Mouse (Mus musculus) liver, embryonic 16.5 days (tissue): ENCODE measurements around the gene BC004004. TPM values are rescaled to one million over a fixed set of nuclear protein-coding genes. Genes with fewer than 3 reads are reported as not detected.

Experiments
- ATAC-seq: fragments of 200-750 bp; cut with Nextera tagmentation; 2 replicates; pipeline ENCODE4 v1.8.0; 2017; ENCODE audit warnings: low read depth, mild to moderate bottlenecking, moderate number of reproducible peaks, moderate library complexity
- H3K27ac ChIP-seq: fragments of 300-500 bp; sonication (generic); 2 replicates; pipeline ENCODE4 v1.5.1; 2014; ENCODE audit warnings: mild to moderate bottlenecking, low read length
- H3K27me3 ChIP-seq: fragments of 300-500 bp; sonication (generic); 2 replicates; pipeline ENCODE4 v1.6.1; 2014; ENCODE audit warnings: low read depth, low read length, mixed read lengths; ENCODE audit not compliant: control insufficient read depth, insufficient read depth
- H3K36me3 ChIP-seq: fragments of 300-500 bp; sonication (generic); 2 replicates; pipeline ENCODE4 v1.6.1; 2014; ENCODE audit warnings: mild to moderate bottlenecking; ENCODE audit not compliant: control insufficient read depth, insufficient read depth
- H3K4me1 ChIP-seq: fragments of 300-500 bp; sonication (generic); 2 replicates; pipeline ENCODE4 v1.6.1; 2014; ENCODE audit warnings: low read depth, low read length, mixed read lengths; ENCODE audit not compliant: control insufficient read depth
- H3K4me2 ChIP-seq: fragments of 300-500 bp; sonication (generic); 2 replicates; pipeline ENCODE4 v1.6.1; 2014; ENCODE audit warnings: low read depth, low read length, mixed read lengths
- H3K4me3 ChIP-seq: fragments of 300-500 bp; sonication (generic); 2 replicates; pipeline ENCODE4 v1.5.1; 2014; ENCODE audit warnings: low read depth, mild to moderate bottlenecking, low read length
- H3K9ac ChIP-seq: fragments of 300-500 bp; sonication (generic); 2 replicates; pipeline ENCODE4 v1.6.1; 2014; ENCODE audit warnings: low read depth, low read length
- H3K9me3 ChIP-seq: fragments of 300-500 bp; sonication (generic); replicated peaks from 2 replicates; pipeline ENCODE4 v1.6.1; 2016; ENCODE audit warnings: low read length; ENCODE audit not compliant: control insufficient read depth
- WGBS: fragments of 180-500 bp; shearing (Covaris S2); extraction: QIAGEN DNeasy Blood & Tissue Kit; methylation state at CpG from one replicate; pipeline ENCODE4 v1.1.7; 2014; ENCODE audit not compliant: insufficient replicate concordance; 5-methylcytosine and 5-hydroxymethylcytosine counted together
- polyA plus RNA-seq: library from polyadenylated mRNA; unstranded; fragments of >200 nt; fragmentation: Nextera tagmentation; extraction: Ambion mirVana; gene quantifications from 2 replicates; pipeline ENCODE4 v1.2.1, GENCODE M21; 2015

Gene BC004004
- polyA plus RNA-seq, 1 experiment from 2014 or later, result 90.5 TPM

DNA sequence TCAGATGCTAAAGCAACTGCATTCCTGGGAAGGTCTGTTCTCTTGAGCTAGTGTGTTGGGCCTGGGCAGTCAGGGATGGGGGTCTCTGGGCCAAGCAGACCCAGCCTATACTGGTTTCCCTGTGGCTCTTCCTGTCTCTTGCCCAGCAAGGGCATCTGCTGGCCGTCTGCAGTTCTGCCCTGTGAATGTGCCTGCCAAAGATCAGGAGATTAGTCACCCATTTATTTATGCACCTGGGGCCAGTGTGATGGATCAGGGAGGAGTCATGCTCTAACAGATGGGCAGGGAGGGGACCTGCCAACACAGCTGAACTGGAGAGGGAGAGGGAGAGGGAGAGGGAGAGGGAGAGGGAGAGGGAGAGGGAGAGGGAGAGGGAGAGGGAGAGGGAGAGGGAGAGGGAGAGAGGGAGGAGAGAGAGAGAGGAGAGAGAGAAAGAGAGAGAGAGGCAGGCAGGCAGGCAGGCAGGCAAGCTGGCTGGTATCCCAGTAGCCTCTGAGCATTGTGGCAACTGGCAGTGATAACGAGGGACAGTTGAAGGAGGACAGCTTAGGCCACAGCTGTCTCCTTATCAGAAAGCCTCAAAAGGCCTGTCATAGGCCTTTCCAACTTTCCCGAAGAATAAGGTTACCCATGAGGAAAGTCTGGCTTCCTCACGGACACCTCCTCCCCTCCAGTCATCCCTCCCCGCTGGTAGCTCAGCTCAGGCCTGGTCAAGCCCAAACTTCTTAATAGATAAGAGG, 62.3 kb downstream of the BC004004 start:
- H3K9ac ChIP-seq, result no peak overlapping the region
- no peak for ATAC-seq
- WGBS, result 26% methylated on average over 5 of the region's 5 CpGs

GRCm38 (mm10) chr17:29332186-29332685, 63.6 kb downstream of the BC004004 start:
- Histone ChIP-seq H3K4me1 (no peaks in the 10 kb centered on the region), H3K36me3 (peaks cover 8% of the 10 kb centered on the region), H3K9ac (no peak overlapping the region), H3K27ac (no peak overlapping the region), H3K9me3 (no peaks in the 10 kb centered on the region), H3K4me3 (no peak overlapping the region), H3K27me3 (peaks cover 1% of the 10 kb centered on the region), H3K4me2 (no peak overlapping the region)
- 69% methylated on average over 4 of the region's 4 CpGs for WGBS
- ATAC-seq, result no peak

More for the DNA sequence above, 62.3 kb downstream of the BC004004 start:
- Histone ChIP-seq H3K4me2 (no peak overlapping the region), H3K36me3 (peaks cover 8% of the 10 kb centered on the region), H3K27ac (no peak overlapping the region), H3K4me1 (no peaks in the 10 kb centered on the region), H3K27me3 (peaks cover 9% of the 10 kb centered on the region), H3K4me3 (no peak overlapping the region), H3K9me3 (no peaks in the 10 kb centered on the region)

GRCm38 (mm10) chr17:29336266-29336990, 67.8 kb downstream of the BC004004 start:
- ATAC-seq, result no peak
- H3K27me3 ChIP-seq, result no peaks in the 10 kb centered on the region
- 83% methylated on average over 19 of the region's 19 CpGs for WGBS
- H3K9me3 ChIP-seq, result no peaks in the 10 kb centered on the region
- H3K4me2 ChIP-seq, result no peak overlapping the region
- peaks cover 13% of the 10 kb centered on the region for H3K36me3 ChIP-seq
- peaks cover under 1% of the 10 kb centered on the region for H3K4me1 ChIP-seq
- H3K4me3 ChIP-seq, result no peak overlapping the region
- H3K27ac ChIP-seq, result no peak overlapping the region
- no peak overlapping the region for H3K9ac ChIP-seq

DNA sequence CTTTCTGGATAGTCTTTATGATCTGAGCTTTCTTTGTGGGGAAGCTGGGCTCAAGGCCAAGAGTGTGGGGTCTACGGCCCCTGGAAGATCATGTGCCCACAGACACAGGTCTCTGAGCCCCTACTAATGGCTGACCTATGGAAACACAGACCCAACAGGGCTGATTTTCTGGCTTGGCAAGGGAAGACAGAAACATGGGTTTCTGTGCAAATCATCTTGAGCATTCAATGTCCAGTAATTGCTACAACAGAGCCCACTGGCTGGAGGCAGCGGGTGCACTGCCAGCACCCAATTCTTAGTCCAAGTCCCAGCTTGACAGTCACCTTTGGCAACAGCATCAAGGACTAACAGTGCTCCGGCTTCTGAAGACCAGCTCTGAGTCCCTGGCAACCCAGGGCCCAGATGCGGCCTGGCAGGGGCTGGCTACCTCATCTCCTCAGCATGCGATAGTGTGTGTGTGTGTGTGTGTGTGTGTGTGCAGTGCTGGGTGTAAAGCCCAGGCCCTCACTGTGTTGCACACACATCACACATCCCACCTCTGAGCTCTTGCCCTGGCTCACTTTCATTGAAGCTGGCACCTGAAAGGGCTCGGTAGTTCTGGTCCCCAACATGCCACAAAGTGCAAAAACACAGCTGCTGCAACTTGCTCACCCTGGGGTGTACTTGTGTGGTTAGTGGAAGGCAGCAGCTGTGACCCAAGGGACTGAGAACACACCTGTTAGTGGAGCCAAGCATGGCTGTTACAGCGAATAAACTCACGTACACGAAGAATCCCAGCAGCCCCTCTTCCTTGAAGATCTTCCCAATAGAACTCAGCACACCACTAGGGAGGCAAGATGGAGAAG, 69.6 kb downstream of the BC004004 start:
- Histone ChIP-seq H3K27me3 (no peaks in the 10 kb centered on the region), H3K36me3 (peaks cover 6% of the 10 kb centered on the region), H3K27ac (no peak overlapping the region), H3K4me1 (peaks cover 16% of the 10 kb centered on the region), H3K4me2 (no peak overlapping the region), H3K9ac (no peak overlapping the region), H3K9me3 (no peaks in the 10 kb centered on the region), H3K4me3 (no peak overlapping the region)
- no peak for ATAC-seq
- WGBS, result 84% methylated on average over 9 of the region's 9 CpGs

DNA sequence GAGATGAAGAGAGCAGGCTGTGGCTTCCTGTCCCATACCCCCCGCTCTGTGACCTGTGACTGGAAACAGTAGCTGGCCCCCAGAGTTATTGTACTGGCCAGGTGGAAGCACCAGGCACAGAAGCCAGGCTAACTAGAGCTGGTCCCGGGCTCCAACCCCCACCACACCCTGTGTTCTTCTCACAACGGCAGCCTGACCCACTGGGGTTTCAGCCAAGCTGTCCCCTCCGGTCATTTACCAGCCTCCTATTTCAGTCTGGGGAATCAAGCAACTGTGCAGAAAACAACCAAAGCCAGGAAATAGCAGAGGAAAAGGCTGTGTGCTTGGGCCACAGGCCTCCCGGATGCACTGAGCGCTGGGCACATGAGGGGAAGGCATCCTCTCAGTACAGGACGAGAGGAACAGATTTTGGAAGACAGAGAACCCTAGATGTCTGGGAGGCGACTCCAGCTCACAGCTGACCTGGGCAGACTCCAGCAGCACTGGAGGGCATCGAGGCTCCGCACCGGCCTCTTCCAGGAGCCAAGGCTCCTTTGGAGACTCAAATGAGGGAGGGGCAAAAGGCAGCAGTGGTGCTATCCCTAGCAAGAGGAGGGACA, 70.7 kb downstream of the BC004004 start:
- WGBS, result 78% methylated on average over 11 of the region's 11 CpGs
- H3K4me2 ChIP-seq, result no peak overlapping the region
- no peak for ATAC-seq
- H3K9ac ChIP-seq, result no peak overlapping the region
- peaks cover 16% of the 10 kb centered on the region for H3K4me1 ChIP-seq
- peaks cover 6% of the 10 kb centered on the region for H3K36me3 ChIP-seq
- no peaks in the 10 kb centered on the region for H3K9me3 ChIP-seq
- peak overlapping the region; percentile 44; the same call in 1 of the 2 replicates for H3K27ac ChIP-seq
- no peak overlapping the region for H3K4me3 ChIP-seq
- no peaks in the 10 kb centered on the region for H3K27me3 ChIP-seq

DNA sequence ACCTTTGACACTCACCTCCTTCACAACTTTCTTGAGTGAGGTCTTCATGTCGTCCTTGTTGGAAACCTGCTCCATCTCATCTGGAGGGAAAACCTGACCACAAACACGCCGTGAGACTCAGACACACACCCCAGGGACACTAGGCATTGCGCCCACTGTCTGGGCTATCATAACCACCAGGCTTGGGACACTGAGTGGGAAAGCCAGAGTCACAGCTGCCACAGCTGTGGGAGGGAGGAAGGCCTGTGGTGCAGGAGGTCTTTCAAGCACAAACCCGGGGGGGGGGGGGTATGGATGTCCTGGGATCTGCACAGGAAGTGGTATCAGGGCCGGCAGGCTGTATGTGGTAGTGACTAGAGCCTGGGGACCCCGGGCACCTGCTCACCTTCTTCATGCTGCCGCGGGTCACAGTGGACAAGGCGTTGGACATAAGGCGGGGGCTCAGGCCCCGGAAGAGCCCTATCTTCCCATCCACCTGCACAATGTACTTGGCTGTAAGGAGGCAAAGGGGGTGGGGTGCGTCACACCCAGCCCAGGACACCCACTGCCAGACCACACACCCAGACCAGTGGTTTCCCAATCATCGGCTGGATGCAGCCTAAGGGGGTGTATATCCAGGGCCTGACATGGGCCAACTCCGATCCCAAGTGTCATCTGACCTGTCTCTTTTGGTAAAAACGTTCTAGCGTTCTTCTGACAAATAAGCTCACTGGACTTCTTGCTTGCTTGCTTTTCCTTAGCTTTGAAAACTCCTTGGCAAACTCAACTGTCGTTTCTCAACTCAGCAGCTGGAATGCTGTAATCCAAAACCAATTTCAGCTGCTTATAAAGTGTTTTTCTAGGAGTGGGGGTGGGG, 72.0 kb downstream of the BC004004 start:
- ATAC-seq, result no peak
- no peak overlapping the region for H3K9ac ChIP-seq
- 75% methylated on average over 18 of the region's 18 CpGs for WGBS
- H3K27me3 ChIP-seq, result no peaks in the 10 kb centered on the region
- H3K4me3 ChIP-seq, result no peak overlapping the region
- no peaks in the 10 kb centered on the region for H3K9me3 ChIP-seq
- H3K27ac ChIP-seq, result no peak overlapping the region
- H3K4me2 ChIP-seq, result no peak overlapping the region
- peaks cover 6% of the 10 kb centered on the region; the same call in 1 of the 2 replicates for H3K36me3 ChIP-seq
- H3K4me1 ChIP-seq, result peaks cover 16% of the 10 kb centered on the region

DNA sequence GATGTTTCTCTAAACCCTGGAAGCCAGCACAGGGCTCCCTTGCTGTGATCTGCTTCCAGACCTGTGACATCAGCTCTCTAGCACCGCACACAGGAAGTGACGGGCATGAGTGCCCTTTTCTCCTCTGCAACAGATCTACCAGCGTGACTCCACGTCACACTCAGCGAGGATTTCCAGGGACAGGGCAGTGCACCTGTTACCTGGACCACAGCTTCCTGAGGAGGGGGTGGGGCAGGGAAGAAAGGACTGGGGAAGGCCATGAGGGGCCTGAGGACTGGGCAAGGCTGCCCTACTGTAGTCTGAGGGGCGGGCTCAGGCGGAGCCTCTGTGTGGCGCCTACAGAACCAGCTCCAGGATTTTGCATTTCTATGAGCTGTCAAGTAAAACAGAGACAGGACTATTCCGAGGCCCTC, 73.0 kb downstream of the BC004004 start:
- no peak overlapping the region for H3K4me3 ChIP-seq
- H3K4me2 ChIP-seq, result no peak overlapping the region
- H3K27ac ChIP-seq, result peak overlapping the region; percentile 55; the same call in 1 of the 2 replicates
- H3K9ac ChIP-seq, result no peak overlapping the region
- H3K4me1 ChIP-seq, result peaks cover 25% of the 10 kb centered on the region
- no peaks in the 10 kb centered on the region for H3K27me3 ChIP-seq
- no peaks in the 10 kb centered on the region for H3K9me3 ChIP-seq
- ATAC-seq, result no peak
- peaks cover 6% of the 10 kb centered on the region; the same call in 1 of the 2 replicates for H3K36me3 ChIP-seq
- 52% methylated on average over 9 of the region's 9 CpGs for WGBS
